ENCODE assay signal across 9 mouse cellular contexts in genomic region chr13:61241076-61241947, GRCm38 (mm10). TPM values are rescaled to one million over a fixed set of nuclear protein-coding genes. Genes with fewer than 3 reads are reported as not detected.
DNase-seq lines count a peak whose midpoint lies in the region; ATAC-seq and TF ChIP-seq lines count a peak whose summit lies in the region.
"Had no signal": no experiment of that assay in that cellular context is flagged by ENCODE, and none has a peak within 500 bp of the region (broad histone marks: within the 10 kb centered on the region; RNA-seq: fewer than 3 reads in every experiment).

No protein-coding gene starts in this region.

- intact Hi-C loops in gastrocnemius, postnatal 36 days (cut with DNase I), result no loop called here
- intact Hi-C loops in heart, postnatal 10 days (cut with DNase I), result loop anchor here (5.0 kb wide), 2 partner anchors 414 to 484 kb away; no protein-coding TSS in a partner anchor

- no peaks in the 10 kb centered on the region for H3K36me3 ChIP-seq in stomach, postnatal 0 days (ENCODE audit: control insufficient read depth, insufficient read depth, low read length)
- H3K36me3 ChIP-seq: lung, embryonic 15.5 days had no signal

- peak; percentile 11 for DNase-seq in gastrocnemius, adult 18-20 months (ENCODE audit: low spot score)
- DNase-seq in gastrocnemius, postnatal 36 days, result no peak
- peak; percentile 84 for DNase-seq in NIH3T3 (ENCODE audit: low read depth)
- DNase-seq in cerebellum, postnatal 14 days, result peak; percentile 2 to 39
- peak; percentile 51 to 71 for DNase-seq in heart, postnatal 10 days
- peak; percentile 11 for DNase-seq in left cerebral cortex, adult 11 months (ENCODE audit: low spot score)
- peak; percentile 45 for DNase-seq in stomach, postnatal 0 days (ENCODE audit: low spot score)

- no peak overlapping the region for H3K4me2 ChIP-seq in stomach, postnatal 0 days (replicated peaks; ENCODE audit: low read depth)
- H3K4me2 ChIP-seq: lung, embryonic 15.5 days had no signal

- TF ChIP-seq EP300 in stomach, postnatal 0 days (optimal IDR thresholded peaks at IDR 0.05), result no peak

- no peaks in the 10 kb centered on the region for H3K4me1 ChIP-seq in stomach, postnatal 0 days (replicated peaks; ENCODE audit: control insufficient read depth, insufficient read depth)
- H3K4me1 ChIP-seq: lung, embryonic 15.5 days had no signal

- WGBS in stomach, postnatal 0 days, result 56% methylated on average over 13 of the region's 13 CpGs

- no peak overlapping the region for H3K27ac ChIP-seq in stomach, postnatal 0 days (replicated peaks)
- H3K27ac ChIP-seq: lung, embryonic 15.5 days had no signal

- TF ChIP-seq CTCF in stomach, postnatal 0 days (IDR thresholded peaks at IDR 0.05; ENCODE audit: low read depth), result peak; percentile 73

- H3K27me3 ChIP-seq in stomach, postnatal 0 days (ENCODE audit: control insufficient read depth, insufficient read depth, low read length), result no peaks in the 10 kb centered on the region
- H3K27me3 ChIP-seq: lung, embryonic 15.5 days had no signal

- no peak overlapping the region for H3K4me3 ChIP-seq in stomach, postnatal 0 days (ENCODE audit: low read depth, low read length)
- H3K4me3 ChIP-seq: lung, embryonic 15.5 days had no signal

- no peak overlapping the region for H3K9ac ChIP-seq in stomach, postnatal 0 days (ENCODE audit: low read length)
- H3K9ac ChIP-seq: lung, embryonic 15.5 days had no signal

- ATAC-seq in megakaryocyte-erythroid progenitor cell, adult 5-6 weeks (replicated peaks; ENCODE audit: low FRiP score, low TSS enrichment, poor library complexity, severe bottlenecking), result peak; percentile 100
- no peak for ATAC-seq in stomach, postnatal 0 days (ENCODE audit: low FRiP score, low TSS enrichment)

- no peaks in the 10 kb centered on the region for H3K9me3 ChIP-seq in stomach, postnatal 0 days (ENCODE audit: control insufficient read depth, low read length)
- H3K9me3 ChIP-seq: lung, embryonic 15.5 days had no signal

RNA-seq across cellular contexts. Expression of gene Cts8, which starts 13.8 kb away (rescaled TPM):
- not detected for total RNA-seq in gastrocnemius, adult 18-20 months (2021)
- total RNA-seq in gastrocnemius, postnatal 36 days (2021), result not detected
- total RNA-seq in heart, postnatal 10 days (2021), result not detected
- total RNA-seq in megakaryocyte-erythroid progenitor cell, adult 5-6 weeks (2014; fragmentation: Nextera tagmentation), result not detected in 2 replicates
- not detected in 2 replicates for total RNA-seq in megakaryocyte-erythroid progenitor cell, adult 5-6 weeks (2017)
- polyA plus RNA-seq in stomach, postnatal 0 days (2015; fragmentation: Nextera tagmentation; extraction: Ambion mirVana), result 0.05 TPM in 1 of 2 replicates, not detected in the other
- polyA plus RNA-seq: lung, embryonic 15.5 days had no signal

RNA-seq across cellular contexts. Expression of gene Cts6, which starts 38.1 kb away (rescaled TPM):
- total RNA-seq in gastrocnemius, adult 18-20 months (2021), result not detected
- total RNA-seq in gastrocnemius, postnatal 36 days (2021), result not detected
- total RNA-seq in heart, postnatal 10 days (2021), result not detected
- not detected in 2 replicates for total RNA-seq in megakaryocyte-erythroid progenitor cell, adult 5-6 weeks (2014; fragmentation: Nextera tagmentation)
- total RNA-seq in megakaryocyte-erythroid progenitor cell, adult 5-6 weeks (2017), result not detected in 2 replicates
- polyA plus RNA-seq in stomach, postnatal 0 days (2015; fragmentation: Nextera tagmentation; extraction: Ambion mirVana), result not detected in 2 replicates
- polyA plus RNA-seq: lung, embryonic 15.5 days had no signal

RNA-seq across cellular contexts. Expression of gene Gm49398, which starts 47.3 kb away (rescaled TPM):
- total RNA-seq in gastrocnemius, adult 18-20 months (2021), result not detected
- total RNA-seq in gastrocnemius, postnatal 36 days (2021), result not detected
- not detected for total RNA-seq in heart, postnatal 10 days (2021)
- total RNA-seq in megakaryocyte-erythroid progenitor cell, adult 5-6 weeks (2014; fragmentation: Nextera tagmentation), result not detected in 2 replicates
- not detected in 2 replicates for total RNA-seq in megakaryocyte-erythroid progenitor cell, adult 5-6 weeks (2017)
- polyA plus RNA-seq in stomach, postnatal 0 days (2015; fragmentation: Nextera tagmentation; extraction: Ambion mirVana), result not detected in 2 replicates
- polyA plus RNA-seq: lung, embryonic 15.5 days had no signal

Comparison
In these comparisons a context has a peak if more than half of its experiments do, and no peak if none do; other contexts are left out.
1. DNase-seq: peak in gastrocnemius, adult 18-20 months (single experiment), NIH3T3 (single experiment), cerebellum, postnatal 14 days (2 of 2), heart, postnatal 10 days (2 of 2), left cerebral cortex, adult 11 months (single experiment) and stomach, postnatal 0 days (single experiment); none in gastrocnemius, postnatal 36 days (0 of 2).